Mouse (Mus musculus) lung, embryonic 15.5 days (tissue): ENCODE results near the gene 1700020L24Rik. TPM values are rescaled to one million over a fixed set of nuclear protein-coding genes. Genes with fewer than 3 reads are reported as not detected.

Experiments
- ATAC-seq: fragments of 200-750 bp; cut with Nextera tagmentation; 2 replicates; pipeline ENCODE4 v1.8.0; 2017; ENCODE audit warnings: moderate number of reproducible peaks, borderline replicate concordance; ENCODE audit not compliant: low FRiP score, low TSS enrichment; ENCODE audit errors: extremely low read depth
- H3K27ac ChIP-seq: fragments of 300-500 bp; sonication (generic); 2 replicates; pipeline ENCODE4 v1.5.1; 2015; ENCODE audit warnings: moderate library complexity, mild to moderate bottlenecking, inconsistent platforms
- H3K27me3 ChIP-seq: fragments of 300-500 bp; sonication (generic); 2 replicates; pipeline ENCODE4 v1.6.1; 2015; ENCODE audit warnings: inconsistent platforms
- H3K36me3 ChIP-seq: fragments of 300-500 bp; sonication (generic); 2 replicates; pipeline ENCODE4 v1.6.1; 2015; ENCODE audit warnings: inconsistent platforms
- H3K4me1 ChIP-seq: fragments of 300-500 bp; sonication (generic); 2 replicates; pipeline ENCODE4 v1.6.1; 2015; ENCODE audit warnings: inconsistent platforms
- H3K4me2 ChIP-seq: fragments of 300-500 bp; sonication (generic); 2 replicates; pipeline ENCODE4 v1.6.1; 2015; ENCODE audit warnings: inconsistent platforms, mild to moderate bottlenecking, moderate library complexity
- H3K4me3 ChIP-seq: fragments of 300-500 bp; sonication (generic); 2 replicates; pipeline ENCODE4 v1.5.1; 2015; ENCODE audit warnings: mild to moderate bottlenecking, inconsistent platforms
- H3K9ac ChIP-seq: fragments of 300-500 bp; sonication (generic); 2 replicates; pipeline ENCODE4 v1.6.1; 2015; ENCODE audit warnings: inconsistent platforms
- H3K9me3 ChIP-seq: fragments of 300-500 bp; sonication (generic); 2 replicates; pipeline ENCODE4 v1.6.1; 2016; ENCODE audit warnings: inconsistent platforms
- WGBS: fragments of 180-500 bp; shearing (Covaris S2); methylation state at CpG from one replicate; pipeline ENCODE4 v1.1.7; 2015; 5-methylcytosine and 5-hydroxymethylcytosine counted together
- polyA plus RNA-seq: library from polyadenylated mRNA; unstranded; fragments of >200 nt; fragmentation: Nextera tagmentation; extraction: Ambion mirVana; gene quantifications from 2 replicates; pipeline ENCODE4 v1.2.1, GENCODE M21; 2015

1700020L24Rik gene
- polyA plus RNA-seq, 1 experiment from 2014 or later = 0.29 TPM

- Histone ChIP-seq H3K4me3 (no peak overlapping the region), H3K36me3 (no peaks in the 10 kb centered on the region), H3K27ac (no peak overlapping the region), H3K4me2 (no peak overlapping the region), H3K27me3 (peaks cover 37% of the 10 kb centered on the region), H3K9me3 (no peaks in the 10 kb centered on the region), H3K9ac (no peak overlapping the region), H3K4me1 (0 out of 2 replicates have a peak, but pooled peaks cover 7% of the 10 kb centered on the region)
- no peak for ATAC-seq
- 72% methylated on average over 7 of the region's 7 CpGs for WGBS
Observed at GRCm38 (mm10) chr11:83417708-83418107, 19.8 kb upstream of the 1700020L24Rik start.

- no peaks in the 10 kb centered on the region for H3K9me3 ChIP-seq
- WGBS = 6% methylated on average over 38 of the region's 38 CpGs
- H3K4me1 ChIP-seq = 0 out of 2 replicates have a peak, but pooled peaks cover 7% of the 10 kb centered on the region
- peaks cover 37% of the 10 kb centered on the region for H3K27me3 ChIP-seq
- no peak for ATAC-seq
- H3K9ac ChIP-seq = no peak overlapping the region
- H3K36me3 ChIP-seq = no peaks in the 10 kb centered on the region
- H3K27ac ChIP-seq = no peak overlapping the region
- H3K4me3 ChIP-seq = no peak overlapping the region
- no peak overlapping the region for H3K4me2 ChIP-seq
Observed at GRCm38 (mm10) chr11:83418566-83418965, 18.9 kb upstream of the 1700020L24Rik start.

- no peaks in the 10 kb centered on the region for H3K9me3 ChIP-seq
- no peak overlapping the region for H3K4me2 ChIP-seq
- 46% methylated on average over 4 of the region's 4 CpGs for WGBS
- H3K27me3 ChIP-seq = peaks cover 37% of the 10 kb centered on the region
- no peak overlapping the region for H3K9ac ChIP-seq
- no peak overlapping the region for H3K27ac ChIP-seq
- H3K4me3 ChIP-seq = no peak overlapping the region
- 0 out of 2 replicates have a peak, but pooled peaks cover 7% of the 10 kb centered on the region for H3K4me1 ChIP-seq
- no peaks in the 10 kb centered on the region for H3K36me3 ChIP-seq
- 0 out of 2 replicates have a peak, but pooled peaks have one; percentile 8 for ATAC-seq
Observed at GRCm38 (mm10) chr11:83420338-83420737, 17.1 kb upstream of the 1700020L24Rik start.

- Histone ChIP-seq H3K9ac (no peak overlapping the region), H3K36me3 (no peaks in the 10 kb centered on the region), H3K4me3 (no peak overlapping the region), H3K27me3 (peaks cover 42% of the 10 kb centered on the region), H3K4me2 (no peak overlapping the region), H3K4me1 (0 out of 2 replicates have a peak, but pooled peaks cover 7% of the 10 kb centered on the region), H3K27ac (no peak overlapping the region), H3K9me3 (no peaks in the 10 kb centered on the region)
- 3% methylated on average over 9 of the region's 9 CpGs for WGBS
- ATAC-seq = no peak
Observed at GRCm38 (mm10) chr11:83421305-83421704, 16.2 kb upstream of the 1700020L24Rik start.

GRCm38 (mm10) chr11:83424681-83425080, 12.8 kb upstream of the 1700020L24Rik start:
- no peaks in the 10 kb centered on the region for H3K9me3 ChIP-seq
- no peaks in the 10 kb centered on the region for H3K4me1 ChIP-seq
- no peak for ATAC-seq
- no peak overlapping the region for H3K9ac ChIP-seq
- no peak overlapping the region for H3K27ac ChIP-seq
- WGBS = 3% methylated on average over 8 of the region's 8 CpGs
- H3K27me3 ChIP-seq = peaks cover 48% of the 10 kb centered on the region
- H3K36me3 ChIP-seq = no peaks in the 10 kb centered on the region
- H3K4me3 ChIP-seq = no peak overlapping the region
- no peak overlapping the region for H3K4me2 ChIP-seq

GRCm38 (mm10) chr11:83426964-83427363, 10.5 kb upstream of the 1700020L24Rik start:
- no peak overlapping the region for H3K9ac ChIP-seq
- WGBS = 24% methylated on average over 17 of the region's 17 CpGs
- no peak for ATAC-seq
- H3K9me3 ChIP-seq = no peaks in the 10 kb centered on the region
- H3K27ac ChIP-seq = no peak overlapping the region
- H3K4me2 ChIP-seq = no peak overlapping the region
- peaks cover 44% of the 10 kb centered on the region for H3K27me3 ChIP-seq
- H3K4me3 ChIP-seq = no peak overlapping the region
- no peaks in the 10 kb centered on the region for H3K4me1 ChIP-seq
- no peaks in the 10 kb centered on the region for H3K36me3 ChIP-seq

GRCm38 (mm10) chr11:83429355-83429754, 8.1 kb upstream of the 1700020L24Rik start, which contains the start of gene Gas2l2:
TSS of gene Gas2l2 (minus strand) at chr11:83429455.
- no peak for ATAC-seq
- H3K4me3 ChIP-seq = no peak within 1 kb of the TSS

GRCm38 (mm10) chr11:83432533-83432932, 4.9 kb upstream of the 1700020L24Rik start:
- 73% methylated on average over 2 of the region's 2 CpGs for WGBS
- Histone ChIP-seq H3K27me3 (peaks cover 27% of the 10 kb centered on the region), H3K9me3 (no peaks in the 10 kb centered on the region), H3K9ac (no peak overlapping the region), H3K4me3 (no peak overlapping the region), H3K4me2 (no peak overlapping the region), H3K36me3 (no peaks in the 10 kb centered on the region), H3K27ac (no peak overlapping the region), H3K4me1 (no peaks in the 10 kb centered on the region)
- ATAC-seq = no peak

More at GRCm38 (mm10) chr11:83429355-83429754, 8.1 kb upstream of the 1700020L24Rik start, which contains the start of gene Gas2l2:
- WGBS = 46% methylated on average over 5 of the region's 5 CpGs
- Histone ChIP-seq H3K4me2 (no peak within 1 kb of the TSS), H3K4me1 (no peaks in the 10 kb centered on the region), H3K27me3 (peaks cover 44% of the 10 kb centered on the region), H3K36me3 (no peaks in the 10 kb centered on the region), H3K9ac (no peak within 1 kb of the TSS), H3K9me3 (no peaks in the 10 kb centered on the region), H3K27ac (no peak within 1 kb of the TSS)

- Histone ChIP-seq H3K9ac (no peak overlapping the region), H3K27me3 (peaks cover 37% of the 10 kb centered on the region), H3K4me3 (peak overlapping the region; percentile 60), H3K4me2 (peak overlapping the region; percentile 96), H3K36me3 (no peaks in the 10 kb centered on the region), H3K9me3 (no peaks in the 10 kb centered on the region), H3K27ac (no peak overlapping the region), H3K4me1 (peaks cover 10% of the 10 kb centered on the region; the same call in 1 of the 2 replicates)
- ATAC-seq = no peak
- WGBS = 27% methylated on average over 11 of the region's 11 CpGs
Observed at GRCm38 (mm10) chr11:83439426-83440060, 2.1 kb downstream of the 1700020L24Rik start.

GRCm38 (mm10) chr11:83440081-83441064, 2.9 kb downstream of the 1700020L24Rik start:
- peaks cover 45% of the 10 kb centered on the region for H3K27me3 ChIP-seq
- peak overlapping the region; percentile 96 for H3K4me2 ChIP-seq
- peak; percentile 92 for ATAC-seq
- peaks cover 15% of the 10 kb centered on the region; the same call in 1 of the 2 replicates for H3K4me1 ChIP-seq
- H3K27ac ChIP-seq = no peak overlapping the region
- WGBS = under 1% methylated on average over 64 of the region's 75 CpGs
- H3K9me3 ChIP-seq = no peaks in the 10 kb centered on the region
- H3K9ac ChIP-seq = peak overlapping the region; percentile 38; the same call in 1 of the 2 replicates
- peak overlapping the region; percentile 60 for H3K4me3 ChIP-seq
- no peaks in the 10 kb centered on the region for H3K36me3 ChIP-seq

- WGBS = 53% methylated on average over 7 of the region's 7 CpGs
- Histone ChIP-seq H3K4me1 (peaks cover 15% of the 10 kb centered on the region; the same call in 1 of the 2 replicates), H3K27ac (no peak overlapping the region), H3K4me3 (no peak overlapping the region), H3K9me3 (no peaks in the 10 kb centered on the region), H3K27me3 (peaks cover 52% of the 10 kb centered on the region), H3K36me3 (no peaks in the 10 kb centered on the region), H3K9ac (no peak overlapping the region), H3K4me2 (peak overlapping the region; percentile 96)
- ATAC-seq = no peak
Observed at GRCm38 (mm10) chr11:83441235-83441634, 3.8 kb downstream of the 1700020L24Rik start.
